Mouse (Mus musculus) forebrain, embryonic 13.5 days (tissue): ENCODE data around the gene Ppp1r15a. TPM values are rescaled to one million over a fixed set of nuclear protein-coding genes. Genes with fewer than 3 reads are reported as not detected.

Source experiments
- ATAC-seq: fragments of 200-750 bp; cut with Nextera tagmentation; 2 replicates; pipeline ENCODE4 v1.8.0; 2017
- H3K27ac ChIP-seq: fragments of 300-500 bp; sonication (generic); 2 replicates; pipeline ENCODE4 v1.5.1; 2015; ENCODE audit warnings: inconsistent platforms, mild to moderate bottlenecking, moderate library complexity
- H3K27me3 ChIP-seq: fragments of 300-500 bp; sonication (generic); 2 replicates; pipeline ENCODE4 v1.6.1; 2015; ENCODE audit warnings: mild to moderate bottlenecking, inconsistent platforms
- H3K36me3 ChIP-seq: fragments of 300-500 bp; sonication (generic); 2 replicates; pipeline ENCODE4 v1.6.1; 2015; ENCODE audit warnings: mild to moderate bottlenecking, inconsistent platforms; ENCODE audit not compliant: poor library complexity, severe bottlenecking
- H3K4me1 ChIP-seq: fragments of 300-500 bp; sonication (generic); 2 replicates; pipeline ENCODE4 v1.6.1; 2015; ENCODE audit warnings: inconsistent platforms
- H3K4me2 ChIP-seq: fragments of 300-500 bp; sonication (generic); 2 replicates; pipeline ENCODE4 v1.6.1; 2015; ENCODE audit warnings: inconsistent platforms, mild to moderate bottlenecking, moderate library complexity
- H3K4me3 ChIP-seq: fragments of 300-500 bp; sonication (generic); 2 replicates; pipeline ENCODE4 v1.5.1; 2015; ENCODE audit warnings: mild to moderate bottlenecking, inconsistent platforms
- H3K9ac ChIP-seq: fragments of 300-500 bp; sonication (generic); 2 replicates; pipeline ENCODE4 v1.6.1; 2015; ENCODE audit warnings: mild to moderate bottlenecking, inconsistent platforms
- H3K9me3 ChIP-seq: fragments of 300-500 bp; sonication (generic); replicated peaks from 2 replicates; pipeline ENCODE4 v1.6.1; 2016; ENCODE audit warnings: inconsistent platforms
- WGBS: fragments of 180-500 bp; shearing (Covaris S2); methylation state at CpG from one replicate; pipeline ENCODE4 v1.1.7; 2015; 5-methylcytosine and 5-hydroxymethylcytosine counted together
- polyA plus RNA-seq: library from polyadenylated mRNA; unstranded; fragments of >200 nt; fragmentation: Nextera tagmentation; extraction: Ambion mirVana; gene quantifications from 2 replicates; pipeline ENCODE4 v1.2.1, GENCODE M21; 2015

The Ppp1r15a gene
- 13.5 and 15.3 TPM in 2 replicates for polyA plus RNA-seq

GRCm38 (mm10) chr7:45525809-45526473 lies at the start of gene Ppp1r15a, which contains the start of gene Plekha4:
Gene Ppp1r15a (minus strand): TSS chr7:45526268.
Gene Plekha4 (plus strand): TSS chr7:45526330.
- under 1% methylated on average over 54 of the region's 54 CpGs for WGBS
- Histone ChIP-seq H3K9ac (peak within 1 kb of the TSS; percentile 83), H3K27ac (peak within 1 kb of the TSS; percentile 61), H3K4me2 (peak within 1 kb of the TSS; percentile 83), H3K27me3 (no peaks in the 10 kb centered on the region), H3K4me1 (peaks cover 33% of the 10 kb centered on the region), H3K4me3 (peak within 1 kb of the TSS; percentile 75), H3K36me3 (peaks cover 3% of the 10 kb centered on the region; the same call in 1 of the 2 replicates), H3K9me3 (no peaks in the 10 kb centered on the region)
- peak; percentile 77 for ATAC-seq

GRCm38 (mm10) chr7:45574472-45575379 lies 48.7 kb upstream of the Ppp1r15a start:
- Histone ChIP-seq H3K27me3 (no peaks in the 10 kb centered on the region), H3K4me2 (no peak overlapping the region), H3K36me3 (peaks cover 26% of the 10 kb centered on the region), H3K4me3 (no peak overlapping the region), H3K9ac (no peak overlapping the region), H3K9me3 (no peaks in the 10 kb centered on the region), H3K27ac (no peak overlapping the region), H3K4me1 (peaks cover 22% of the 10 kb centered on the region)
- ATAC-seq = no peak
- WGBS = 86% methylated on average over 15 of the region's 15 CpGs

GRCm38 (mm10) chr7:45573954-45574353 lies 47.9 kb upstream of the Ppp1r15a start:
- H3K27me3 ChIP-seq = no peaks in the 10 kb centered on the region
- no peaks in the 10 kb centered on the region for H3K9me3 ChIP-seq
- no peak overlapping the region for H3K4me2 ChIP-seq
- H3K4me1 ChIP-seq = peaks cover 23% of the 10 kb centered on the region
- H3K9ac ChIP-seq = no peak overlapping the region
- no peak for ATAC-seq
- no peak overlapping the region for H3K27ac ChIP-seq
- peaks cover 26% of the 10 kb centered on the region for H3K36me3 ChIP-seq
- WGBS = 87% methylated on average over 8 of the region's 8 CpGs
- H3K4me3 ChIP-seq = no peak overlapping the region

- Histone ChIP-seq H3K27me3 (no peaks in the 10 kb centered on the region), H3K36me3 (peaks cover 14% of the 10 kb centered on the region), H3K9me3 (no peaks in the 10 kb centered on the region), H3K9ac (no peak overlapping the region), H3K4me1 (peaks cover 30% of the 10 kb centered on the region), H3K27ac (no peak overlapping the region), H3K4me2 (peak overlapping the region; percentile 77; the same call in 1 of the 2 replicates), H3K4me3 (no peak overlapping the region)
- ATAC-seq = no peak
- WGBS = 59% methylated on average over 1 of the region's 1 CpGs
Observed at GRCm38 (mm10) chr7:45571966-45572365, 45.9 kb upstream of the Ppp1r15a start.

GRCm38 (mm10) chr7:45570103-45570741 lies 44.2 kb upstream of the Ppp1r15a start, which contains the start of gene Bcat2:
Gene Bcat2 (plus strand): TSS chr7:45570153.
- under 1% methylated on average over 37 of the region's 42 CpGs for WGBS
- H3K4me2 ChIP-seq = peak within 1 kb of the TSS; percentile 77
- no peaks in the 10 kb centered on the region for H3K36me3 ChIP-seq
- peak within 1 kb of the TSS; percentile 89 for H3K9ac ChIP-seq
- no peaks in the 10 kb centered on the region for H3K9me3 ChIP-seq
- ATAC-seq = peak; percentile 75
- H3K27me3 ChIP-seq = 0 out of 2 replicates have a peak, but pooled peaks cover 3% of the 10 kb centered on the region
- H3K4me3 ChIP-seq = peak within 1 kb of the TSS; percentile 67
- peak within 1 kb of the TSS; percentile 88 for H3K27ac ChIP-seq
- peaks cover 30% of the 10 kb centered on the region for H3K4me1 ChIP-seq

GRCm38 (mm10) chr7:45568601-45569473 lies 42.8 kb upstream of the Ppp1r15a start:
- Histone ChIP-seq H3K4me3 (peak overlapping the region; percentile 48), H3K36me3 (no peaks in the 10 kb centered on the region), H3K27me3 (0 out of 2 replicates have a peak, but pooled peaks cover 3% of the 10 kb centered on the region), H3K27ac (peak overlapping the region; percentile 51; the same call in 1 of the 2 replicates), H3K4me2 (peak overlapping the region; percentile 81), H3K9ac (peak overlapping the region; percentile 32), H3K4me1 (peaks cover 30% of the 10 kb centered on the region), H3K9me3 (no peaks in the 10 kb centered on the region)
- no peak for ATAC-seq
- 78% methylated on average over 10 of the region's 10 CpGs for WGBS

- Histone ChIP-seq H3K27me3 (0 out of 2 replicates have a peak, but pooled peaks cover 3% of the 10 kb centered on the region), H3K27ac (peak overlapping the region; percentile 55), H3K4me1 (peaks cover 30% of the 10 kb centered on the region), H3K9ac (peak overlapping the region; percentile 61), H3K4me3 (peak overlapping the region; percentile 48), H3K4me2 (peak overlapping the region; percentile 81), H3K36me3 (no peaks in the 10 kb centered on the region), H3K9me3 (no peaks in the 10 kb centered on the region)
- WGBS = under 1% methylated on average over 24 of the region's 24 CpGs
- ATAC-seq = peak; percentile 95
Observed at GRCm38 (mm10) chr7:45567780-45568516, 41.9 kb upstream of the Ppp1r15a start.

- 73% methylated on average over 8 of the region's 8 CpGs for WGBS
- H3K9ac ChIP-seq = no peak overlapping the region
- H3K27me3 ChIP-seq = 0 out of 2 replicates have a peak, but pooled peaks cover 5% of the 10 kb centered on the region
- peak overlapping the region; percentile 55; the same call in 1 of the 2 replicates for H3K27ac ChIP-seq
- peak overlapping the region; percentile 81 for H3K4me2 ChIP-seq
- no peaks in the 10 kb centered on the region for H3K36me3 ChIP-seq
- ATAC-seq = no peak
- no peaks in the 10 kb centered on the region for H3K9me3 ChIP-seq
- peaks cover 27% of the 10 kb centered on the region for H3K4me1 ChIP-seq
- H3K4me3 ChIP-seq = no peak overlapping the region
Observed at GRCm38 (mm10) chr7:45567112-45567779, 41.2 kb upstream of the Ppp1r15a start.

GRCm38 (mm10) chr7:45565446-45565845 lies 39.4 kb upstream of the Ppp1r15a start:
- 89% methylated on average over 9 of the region's 9 CpGs for WGBS
- H3K4me2 ChIP-seq = no peak overlapping the region
- H3K36me3 ChIP-seq = no peaks in the 10 kb centered on the region
- no peak overlapping the region for H3K9ac ChIP-seq
- H3K4me1 ChIP-seq = peaks cover 11% of the 10 kb centered on the region; the same call in 1 of the 2 replicates
- no peaks in the 10 kb centered on the region for H3K9me3 ChIP-seq
- ATAC-seq = no peak
- H3K27me3 ChIP-seq = 0 out of 2 replicates have a peak, but pooled peaks cover 5% of the 10 kb centered on the region
- no peak overlapping the region for H3K27ac ChIP-seq
- no peak overlapping the region for H3K4me3 ChIP-seq

- ATAC-seq = no peak
- Histone ChIP-seq H3K27me3 (0 out of 2 replicates have a peak, but pooled peaks cover 7% of the 10 kb centered on the region), H3K4me1 (peaks cover 8% of the 10 kb centered on the region; the same call in 1 of the 2 replicates), H3K4me3 (no peak overlapping the region), H3K4me2 (no peak overlapping the region), H3K9me3 (no peaks in the 10 kb centered on the region), H3K27ac (no peak overlapping the region), H3K9ac (no peak overlapping the region), H3K36me3 (no peaks in the 10 kb centered on the region)
- WGBS = 75% methylated on average over 2 of the region's 2 CpGs
Observed at GRCm38 (mm10) chr7:45564811-45565210, 38.7 kb upstream of the Ppp1r15a start.
